Mouse (Mus musculus): Measurements from ENCODE around the gene Zfp687.

DNA sequence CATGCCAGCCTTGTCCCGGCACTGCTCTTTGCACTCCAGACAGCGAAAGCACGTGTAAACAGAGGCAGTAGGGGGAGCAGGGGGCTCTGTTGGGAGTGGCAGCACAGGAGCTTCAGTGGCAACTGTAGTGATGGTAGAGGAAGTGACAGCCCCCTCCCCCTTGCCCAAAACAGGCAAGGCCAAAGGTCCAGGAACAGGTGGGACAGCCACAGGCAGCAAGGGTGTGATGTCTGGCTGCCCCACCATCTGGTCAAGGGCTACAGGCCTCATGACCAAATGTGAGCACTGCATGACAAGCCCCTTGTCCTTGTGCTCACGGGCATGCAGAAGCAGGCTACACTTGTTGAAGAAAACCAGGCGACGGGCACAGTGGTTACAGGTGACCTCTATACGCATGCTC, 4.9 kb downstream of the Zfp687 start:
- TF ChIP-seq CTCF (IDR thresholded peaks at IDR 0.05) (no peak), POLR2A (IDR thresholded peaks at IDR 0.05; ENCODE audit: insufficient read depth, low read depth, low read length) (no peak)
